Mouse (Mus musculus) liver, adult 2 months (tissue): ENCODE results near the gene Neurog3.

Experiments
- CTCF ChIP-seq: fragments of 200-500 bp; IDR thresholded peaks from 2 replicates; pipeline ENCODE4 v1.5.1; 2011; ENCODE audit warnings: low read depth, low read length, control low read depth
- POLR2A ChIP-seq: fragments of 200-500 bp; IDR thresholded peaks from 2 replicates; pipeline ENCODE4 v1.6.1; 2011; ENCODE audit warnings: low read length, control low read depth; ENCODE audit not compliant: insufficient read depth; ENCODE audit errors: extremely low read depth

DNA sequence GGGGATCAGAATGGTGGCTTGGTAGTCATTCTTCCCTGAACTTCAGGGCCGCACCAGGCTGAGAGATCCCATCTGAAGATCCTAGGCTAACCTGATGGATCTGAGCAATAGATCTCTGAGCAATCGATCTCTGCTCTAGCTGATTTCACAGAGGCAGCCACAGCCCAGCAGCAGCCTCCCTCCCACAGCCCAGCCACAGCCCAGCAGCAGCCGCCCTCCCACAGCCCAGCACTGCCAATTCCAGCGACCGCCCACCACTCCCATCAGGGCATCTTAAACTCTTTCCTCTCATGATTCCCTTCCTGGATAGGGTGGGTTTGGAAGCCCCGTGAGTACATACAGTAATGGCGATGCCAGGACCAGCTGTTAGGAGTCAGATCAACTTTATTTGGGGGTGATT lies 43.8 kb upstream of the Neurog3 start:
- no peak for TF ChIP-seq POLR2A
- TF ChIP-seq CTCF = no peak
